Mouse (Mus musculus): ENCODE results near the gene Tmem131l.

DNA sequence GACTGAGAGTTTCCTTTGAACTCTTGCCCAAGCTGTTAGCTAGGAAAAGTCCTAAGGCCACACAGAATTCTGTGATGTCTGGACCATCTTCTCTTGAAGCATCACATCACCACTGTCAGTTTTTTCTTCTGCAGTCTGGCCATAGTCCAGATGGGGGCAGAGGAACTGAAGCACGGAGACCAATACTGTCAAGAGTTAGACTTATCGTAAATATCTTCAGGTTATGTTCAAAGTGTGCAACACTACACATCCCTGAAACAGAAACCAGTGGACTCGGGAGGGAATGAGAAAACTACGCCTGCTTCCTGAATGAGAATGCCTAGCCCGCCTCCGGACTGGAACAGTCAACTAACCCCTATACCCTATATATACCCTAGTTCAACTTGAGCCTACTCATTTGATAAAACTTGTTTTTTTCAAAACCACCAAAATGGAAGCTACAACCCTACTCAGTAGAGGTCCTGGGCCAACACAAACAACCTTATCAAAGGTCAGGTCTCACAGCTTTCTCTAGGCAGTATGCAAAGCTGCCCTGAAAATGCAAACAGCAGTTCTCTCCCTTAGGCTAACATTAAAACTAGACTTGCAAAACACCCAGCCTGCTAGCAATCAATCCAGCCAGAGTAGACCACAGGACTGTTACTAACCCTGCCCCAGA is 37.4 kb downstream of the Tmem131l start:
- no peak for TF ChIP-seq CTCF (IDR thresholded peaks at IDR 0.05)
- no peak for TF ChIP-seq EP300 (IDR thresholded peaks at IDR 0.05)

All from lung, postnatal 0 days (tissue).